Mouse (Mus musculus) olfactory bulb, adult 2 months (tissue): ENCODE data around the gene Phxr2.

Experiments used
- CTCF ChIP-seq: fragments of 200-500 bp; IDR thresholded peaks from 2 replicates; pipeline ENCODE4 v1.5.1; 2012; ENCODE audit warnings: low read depth, mild to moderate bottlenecking, low read length, moderate library complexity; ENCODE audit not compliant: insufficient read depth
- POLR2A ChIP-seq: fragments of 200-500 bp; IDR thresholded peaks from 2 replicates; pipeline ENCODE4 v1.6.1; 2012; ENCODE audit warnings: mild to moderate bottlenecking, low read depth, low read length, moderate library complexity; ENCODE audit not compliant: insufficient read depth

DNA sequence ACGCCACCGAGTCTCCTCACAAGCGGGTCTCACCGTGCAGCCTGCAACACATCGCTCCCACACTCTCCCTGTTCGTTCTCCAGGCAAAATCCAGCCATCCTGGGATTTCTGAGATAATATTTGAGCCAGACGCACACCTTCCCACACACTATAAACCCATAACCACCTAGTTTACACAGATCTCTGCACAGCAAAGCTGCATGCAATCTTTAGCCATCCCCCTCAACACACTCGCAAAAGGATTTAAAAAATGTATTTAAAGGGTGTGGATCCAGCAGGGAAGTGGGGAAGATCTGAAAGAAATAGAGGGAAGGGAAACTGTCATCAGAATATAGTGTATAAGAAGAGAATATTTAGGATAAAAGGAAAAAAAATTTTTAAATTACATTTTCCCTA, 9.9 kb downstream of the Phxr2 start:
- TF ChIP-seq POLR2A (no peak), CTCF (no peak)
